Mouse (Mus musculus) testis, postnatal 14 days (tissue): ENCODE results near the gene Rab23.
A peak's percentile ranks its signal among the peaks of the same experiment; 100 is the strongest.

Source experiments
- DNase-seq: peaks from one replicate; pipeline ENCODE4 v3.0.0; 2021; ENCODE audit warnings: low spot score

Gene Rab23

GRCm38 (mm10) chr1:33719733-33720225, at the start of gene Rab23:
Gene Rab23 (plus strand): TSS chr1:33719887.
- peak; percentile 87 for DNase-seq

GRCm38 (mm10) chr1:33670164-33670616, 49.5 kb upstream of the Rab23 start:
- peak; percentile 61 for DNase-seq

GRCm38 (mm10) chr1:33671441-33671840, 48.2 kb upstream of the Rab23 start:
- no peak for DNase-seq

- DNase-seq = no peak
These were observed 47.6 kb upstream of the Rab23 start for GRCm38 (mm10) chr1:33672083-33672482.

- DNase-seq = no peak
These were observed 47.2 kb upstream of the Rab23 start for GRCm38 (mm10) chr1:33672514-33672913.

GRCm38 (mm10) chr1:33673158-33673960, 46.3 kb upstream of the Rab23 start:
- no peak for DNase-seq

- DNase-seq = no peak
These were observed 39.3 kb upstream of the Rab23 start for GRCm38 (mm10) chr1:33680435-33680834.

GRCm38 (mm10) chr1:33680890-33681289, 38.8 kb upstream of the Rab23 start:
- DNase-seq = no peak

- no peak for DNase-seq
These were observed 35.2 kb upstream of the Rab23 start for GRCm38 (mm10) chr1:33684459-33684858.

- no peak for DNase-seq
These were observed 30.9 kb upstream of the Rab23 start for GRCm38 (mm10) chr1:33688810-33689209.

GRCm38 (mm10) chr1:33689446-33690086, 30.1 kb upstream of the Rab23 start:
- DNase-seq = no peak

GRCm38 (mm10) chr1:33690087-33690448, 29.6 kb upstream of the Rab23 start:
- no peak for DNase-seq

- no peak for DNase-seq
These were observed 25.8 kb upstream of the Rab23 start for GRCm38 (mm10) chr1:33693893-33694292.

GRCm38 (mm10) chr1:33696016-33696415, 23.7 kb upstream of the Rab23 start:
- DNase-seq = no peak

- DNase-seq = no peak
These were observed 18.4 kb upstream of the Rab23 start for GRCm38 (mm10) chr1:33701244-33701643.

- DNase-seq = no peak
These were observed 10.1 kb upstream of the Rab23 start for GRCm38 (mm10) chr1:33709615-33710014.

GRCm38 (mm10) chr1:33712026-33712425, 7.7 kb upstream of the Rab23 start:
- DNase-seq = no peak

- no peak for DNase-seq
These were observed 4.9 kb upstream of the Rab23 start for GRCm38 (mm10) chr1:33714796-33715195.

GRCm38 (mm10) chr1:33717636-33718035, 2.1 kb upstream of the Rab23 start:
- DNase-seq = no peak

- no peak for DNase-seq
These were observed 544 bp downstream of the Rab23 start for GRCm38 (mm10) chr1:33720231-33720630.

GRCm38 (mm10) chr1:33721020-33721419, 1.3 kb downstream of the Rab23 start:
- no peak for DNase-seq

- no peak for DNase-seq
These were observed 4.8 kb downstream of the Rab23 start for GRCm38 (mm10) chr1:33724516-33724915.

GRCm38 (mm10) chr1:33725086-33725485, 5.4 kb downstream of the Rab23 start:
- no peak for DNase-seq
